17 mouse cellular contexts compared by ENCODE assay signal in genomic region chrX:7865343-7865742, GRCm38 (mm10). TPM values are rescaled to one million over a fixed set of nuclear protein-coding genes. Genes with fewer than 3 reads are reported as not detected.
DNase-seq lines count a peak whose midpoint lies in the region; ATAC-seq and TF ChIP-seq lines count a peak whose summit lies in the region.
"Had no signal": no experiment of that assay in that cellular context is flagged by ENCODE, and none has a peak within 500 bp of the region (broad histone marks: within the 10 kb centered on the region; RNA-seq: fewer than 3 reads in every experiment).

No protein-coding gene starts in this region.

- DNase-seq in 416B (ENCODE audit: low read depth): peak; percentile 54
- DNase-seq in CD4-positive helper T cell, adult 2 months (ENCODE audit: low read depth, low spot score): peak; percentile 86
- DNase-seq in right cerebral cortex, adult 18-20 months: no peak
- DNase-seq in lung, postnatal 10 days: no peak
- DNase-seq: adrenal gland, adult 2 months; cerebellum, adult 8-10 months; embryo, embryonic 11 days; heart, adult 2 months; kidney, adult 11 months; kidney, postnatal 14 days; liver; lung, embryonic 14.5 days had no signal

- TF ChIP-seq CTCF in bone marrow macrophage, adult 2 months (IDR thresholded peaks at IDR 0.05; ENCODE audit: low read depth, low read length): no peak

- ATAC-seq in megakaryocyte progenitor cell, adult 5-6 weeks (replicated peaks; ENCODE audit: poor library complexity): peak; percentile 55
- no peak for ATAC-seq in hindbrain, embryonic 16.5 days

- H3K27me3 ChIP-seq in hindbrain, embryonic 16.5 days (replicated peaks; ENCODE audit: control insufficient read depth, insufficient read depth, low read length): no peaks in the 10 kb centered on the region
- H3K27me3 ChIP-seq: forebrain, embryonic 12.5 days; hindbrain, embryonic 13.5 days had no signal

- 70% methylated on average over 2 of the region's 2 CpGs for WGBS in hindbrain, embryonic 16.5 days

- peaks cover 56% of the 10 kb centered on the region for H3K4me1 ChIP-seq in bone marrow macrophage, adult 2 months (ENCODE audit: control insufficient read depth, insufficient read depth, low read length)
- no peaks in the 10 kb centered on the region for H3K4me1 ChIP-seq in hindbrain, embryonic 16.5 days (ENCODE audit: control insufficient read depth, insufficient read depth, low read depth, low read length)
- H3K4me1 ChIP-seq: hindbrain, embryonic 13.5 days had no signal

- H3K9ac ChIP-seq in hindbrain, embryonic 16.5 days (ENCODE audit: low read depth, low read length): no peak overlapping the region
- H3K9ac ChIP-seq: forebrain, embryonic 12.5 days; hindbrain, embryonic 13.5 days; lung, embryonic 14.5 days had no signal

- peak overlapping the region; percentile 23; the same call in 1 of the 2 replicates for H3K4me3 ChIP-seq in bone marrow macrophage, adult 2 months (ENCODE audit: insufficient read depth, low read length)
- H3K4me3 ChIP-seq in hindbrain, embryonic 16.5 days (ENCODE audit: low read length): no peak overlapping the region
- H3K4me3 ChIP-seq: forebrain, embryonic 12.5 days; heart, adult 2 months; hindbrain, embryonic 13.5 days had no signal

- H3K36me3 ChIP-seq in hindbrain, embryonic 16.5 days (ENCODE audit: control insufficient read depth, insufficient read depth, low read length): 0 out of 2 replicates have a peak, but pooled peaks cover 6% of the 10 kb centered on the region

- no peaks in the 10 kb centered on the region for H3K9me3 ChIP-seq in hindbrain, embryonic 16.5 days (ENCODE audit: control insufficient read depth, low read length)
- H3K9me3 ChIP-seq: forebrain, embryonic 12.5 days; hindbrain, embryonic 13.5 days had no signal

- no peak overlapping the region for H3K4me2 ChIP-seq in hindbrain, embryonic 16.5 days (ENCODE audit: low read length)
- H3K4me2 ChIP-seq: forebrain, embryonic 12.5 days; hindbrain, embryonic 13.5 days; lung, embryonic 14.5 days had no signal

- no peak for TF ChIP-seq POLR2A in bone marrow macrophage, adult 2 months (IDR thresholded peaks at IDR 0.05; ENCODE audit: borderline replicate concordance, low read depth, low read length)

- peak overlapping the region; percentile 86 for H3K27ac ChIP-seq in bone marrow macrophage, adult 2 months (ENCODE audit: insufficient read depth, low read depth, low read length)
- H3K27ac ChIP-seq in hindbrain, embryonic 16.5 days (ENCODE audit: low read depth, low read length): no peak overlapping the region
- H3K27ac ChIP-seq: forebrain, embryonic 12.5 days; heart, adult 2 months; hindbrain, embryonic 13.5 days had no signal

RNA-seq across cellular contexts. Expression of gene Pim2, which starts 12.7 kb away (rescaled TPM):
- polyA plus RNA-seq in bone marrow macrophage, adult 2 months (2012; ENCODE audit: insufficient read depth, insufficient read length, missing spikeins): 8.6 and 11.4 TPM in 2 replicates
- total RNA-seq in megakaryocyte progenitor cell, adult 5-6 weeks (2015): 5.9 TPM in 2 replicates
- 1.2 and 1.5 TPM in 2 replicates for total RNA-seq in megakaryocyte progenitor cell, adult 5-6 weeks (2017)
- 25.7 and 27.0 TPM in 2 replicates for polyA plus RNA-seq in hindbrain, embryonic 16.5 days (2015; fragmentation: Nextera tagmentation; extraction: Ambion mirVana)

RNA-seq across cellular contexts. Expression of gene Slc35a2, which starts 18.5 kb away (rescaled TPM):
- 28.0 and 36.2 TPM in 2 replicates for polyA plus RNA-seq in bone marrow macrophage, adult 2 months (2012; ENCODE audit: insufficient read depth, insufficient read length, missing spikeins)
- 8.9 and 10.4 TPM in 2 replicates for total RNA-seq in megakaryocyte progenitor cell, adult 5-6 weeks (2015)
- total RNA-seq in megakaryocyte progenitor cell, adult 5-6 weeks (2017): 12.2 and 25.1 TPM in 2 replicates
- polyA plus RNA-seq in hindbrain, embryonic 16.5 days (2015; fragmentation: Nextera tagmentation; extraction: Ambion mirVana): 50.7 and 50.9 TPM in 2 replicates

RNA-seq across cellular contexts. Expression of gene Otud5, which starts 24.2 kb away (rescaled TPM):
- 113 and 115 TPM in 2 replicates for polyA plus RNA-seq in bone marrow macrophage, adult 2 months (2012; ENCODE audit: insufficient read depth, insufficient read length, missing spikeins)
- 33.0 and 33.7 TPM in 2 replicates for total RNA-seq in megakaryocyte progenitor cell, adult 5-6 weeks (2015)
- 48.6 and 58.7 TPM in 2 replicates for total RNA-seq in megakaryocyte progenitor cell, adult 5-6 weeks (2017)
- 34.2 and 41.2 TPM in 2 replicates for polyA plus RNA-seq in hindbrain, embryonic 16.5 days (2015; fragmentation: Nextera tagmentation; extraction: Ambion mirVana)

RNA-seq across cellular contexts. Expression of gene Pqbp1, which starts 33.7 kb away (rescaled TPM):
- polyA plus RNA-seq in bone marrow macrophage, adult 2 months (2012; ENCODE audit: insufficient read depth, insufficient read length, missing spikeins): 62.2 and 63.4 TPM in 2 replicates
- 25.1 and 30.3 TPM in 2 replicates for total RNA-seq in megakaryocyte progenitor cell, adult 5-6 weeks (2015)
- 136 and 167 TPM in 2 replicates for total RNA-seq in megakaryocyte progenitor cell, adult 5-6 weeks (2017)
- 204 and 212 TPM in 2 replicates for polyA plus RNA-seq in hindbrain, embryonic 16.5 days (2015; fragmentation: Nextera tagmentation; extraction: Ambion mirVana)

RNA-seq across cellular contexts. Expression of gene Timm17b, which starts 33.8 kb away (rescaled TPM):
- 33.4 and 47.5 TPM in 2 replicates for polyA plus RNA-seq in bone marrow macrophage, adult 2 months (2012; ENCODE audit: insufficient read depth, insufficient read length, missing spikeins)
- total RNA-seq in megakaryocyte progenitor cell, adult 5-6 weeks (2015): 116 and 133 TPM in 2 replicates
- total RNA-seq in megakaryocyte progenitor cell, adult 5-6 weeks (2017): 79.3 and 90.7 TPM in 2 replicates
- 161 and 163 TPM in 2 replicates for polyA plus RNA-seq in hindbrain, embryonic 16.5 days (2015; fragmentation: Nextera tagmentation; extraction: Ambion mirVana)

Comparison
In these comparisons a context has a peak if more than half of its experiments do, and no peak if none do; other contexts are left out.
1. DNase-seq: peak in 416B (single experiment) and CD4-positive helper T cell, adult 2 months (single experiment); none in right cerebral cortex, adult 18-20 months (single experiment) and lung, postnatal 10 days (single experiment).